Mouse (Mus musculus): ENCODE data around the gene Mtg1.
"Not testable (repeated sequence)": the region's sequence is repeated elsewhere in the genome, so short reads cannot be mapped to it uniquely, and the experiment has no call there.

The Mtg1 gene

GRCm38 (mm10) chr7:140127911-140128310 is 9.5 kb upstream of the Mtg1 start:
- DNase-seq (ENCODE audit: low spot score) = no peak

GRCm38 (mm10) chr7:140132184-140132583 is 5.2 kb upstream of the Mtg1 start:
- DNase-seq (ENCODE audit: low spot score) = not testable (repeated sequence)

- DNase-seq (ENCODE audit: low spot score) = not testable (repeated sequence)
Measured at GRCm38 (mm10) chr7:140134033-140134432, 3.3 kb upstream of the Mtg1 start.

- no peak for DNase-seq (ENCODE audit: low spot score)
Measured at GRCm38 (mm10) chr7:140135106-140135770, 2.1 kb upstream of the Mtg1 start.

- DNase-seq (ENCODE audit: low spot score) = no peak
Measured at GRCm38 (mm10) chr7:140138021-140138310, 602 bp downstream of the Mtg1 start.

GRCm38 (mm10) chr7:140141350-140141749 is 4.0 kb downstream of the Mtg1 start:
- DNase-seq (ENCODE audit: low spot score) = no peak

- no peak for DNase-seq (ENCODE audit: low spot score)
Measured at GRCm38 (mm10) chr7:140144550-140144949, 7.2 kb downstream of the Mtg1 start.

- DNase-seq (ENCODE audit: low spot score) = no peak
Measured at GRCm38 (mm10) chr7:140153383-140153782, 16.0 kb downstream of the Mtg1 start.

- DNase-seq (ENCODE audit: low spot score) = no peak
Measured at GRCm38 (mm10) chr7:140153829-140154217, 16.5 kb downstream of the Mtg1 start.

GRCm38 (mm10) chr7:140154218-140154927 is 17.0 kb downstream of the Mtg1 start, which contains the start of gene Sprn:
TSS of gene Sprn (minus strand) at chr7:140154877.
- no peak for DNase-seq (ENCODE audit: low spot score)

GRCm38 (mm10) chr7:140160363-140160762 is 23.0 kb downstream of the Mtg1 start:
- no peak for DNase-seq (ENCODE audit: low spot score)

- DNase-seq (ENCODE audit: low spot score) = no peak
Measured at GRCm38 (mm10) chr7:140164664-140165063, 27.3 kb downstream of the Mtg1 start, which contains the start of gene Olfr522. TSS of gene Olfr522 (minus strand) at chr7:140164764.

- no peak for DNase-seq (ENCODE audit: low spot score)
Measured at GRCm38 (mm10) chr7:140167950-140168349, 30.6 kb downstream of the Mtg1 start.

- DNase-seq (ENCODE audit: low spot score) = no peak
Measured at GRCm38 (mm10) chr7:140169386-140169785, 32.0 kb downstream of the Mtg1 start.

GRCm38 (mm10) chr7:140170863-140171262 is 33.5 kb downstream of the Mtg1 start:
- no peak for DNase-seq (ENCODE audit: low spot score)

- DNase-seq (ENCODE audit: low spot score) = no peak
Measured at GRCm38 (mm10) chr7:140172936-140173335, 35.6 kb downstream of the Mtg1 start, which contains the start of gene Olfr523. TSS of gene Olfr523 (plus strand) at chr7:140173217.

GRCm38 (mm10) chr7:140179176-140179575 is 41.8 kb downstream of the Mtg1 start:
- DNase-seq (ENCODE audit: low spot score) = no peak

GRCm38 (mm10) chr7:140180692-140181091 is 43.3 kb downstream of the Mtg1 start:
- no peak for DNase-seq (ENCODE audit: low spot score)

- no peak for DNase-seq (ENCODE audit: low spot score)
Measured at GRCm38 (mm10) chr7:140184206-140184605, 46.8 kb downstream of the Mtg1 start.

GRCm38 (mm10) chr7:140186646-140187620 is 49.6 kb downstream of the Mtg1 start:
- DNase-seq (ENCODE audit: low spot score) = no peak

- no peak for DNase-seq (ENCODE audit: low spot score)
Measured at GRCm38 (mm10) chr7:140187721-140188390, 50.5 kb downstream of the Mtg1 start.

Data from urinary bladder, postnatal 10 days (tissue).